Mouse (Mus musculus) heart, postnatal 14 days (tissue): ENCODE data around the gene Mfsd8. TPM values are rescaled to one million over a fixed set of nuclear protein-coding genes. Genes with fewer than 3 reads are reported as not detected.
"Not testable (repeated sequence)": the region's sequence is repeated elsewhere in the genome, so short reads cannot be mapped to it uniquely, and the experiment has no call there.

Experiments
- DNase-seq, 2 experiments: peaks; one replicate each; pipeline ENCODE4 v3.0.0; 2021 to 2022
- intact Hi-C: fragments of 180-260 bp; cut with DNase I; formaldehyde crosslinking; loops from one replicate; pipeline ENCODE4 v1.15.1; 2025
- long read RNA-seq, 2 experiments: library from polyadenylated mRNA; stranded (forward); transcript quantifications; one replicate each; pipeline ENCODE4 v2.0.0; 2021
- total RNA-seq, 2 experiments: library from RNA; stranded (reverse); gene quantifications; 2 replicates each; pipeline ENCODE4 v1.2.3; 2021

The Mfsd8 gene
- total RNA-seq = 10 to 100 TPM; 14.4 to 17.0 TPM
- long read RNA-seq, experiment 1, transcript Mfsd8-201 (12 exons, 3,151 nt) = major isoform, 27 of 35 reads
- long read RNA-seq, experiment 1, partial matches to known transcripts = 1 of 35 reads
- long read RNA-seq, experiment 1, other reads (novel, unspliced or antisense) = 7 of 35 reads
- long read RNA-seq, experiment 2, transcript Mfsd8-201 (12 exons, 3,151 nt) = major isoform, 24 of 31 reads
- long read RNA-seq, experiment 2, partial matches to known transcripts = 2 of 31 reads
- long read RNA-seq, experiment 2, other reads (novel, unspliced or antisense) = 5 of 31 reads

DNA sequence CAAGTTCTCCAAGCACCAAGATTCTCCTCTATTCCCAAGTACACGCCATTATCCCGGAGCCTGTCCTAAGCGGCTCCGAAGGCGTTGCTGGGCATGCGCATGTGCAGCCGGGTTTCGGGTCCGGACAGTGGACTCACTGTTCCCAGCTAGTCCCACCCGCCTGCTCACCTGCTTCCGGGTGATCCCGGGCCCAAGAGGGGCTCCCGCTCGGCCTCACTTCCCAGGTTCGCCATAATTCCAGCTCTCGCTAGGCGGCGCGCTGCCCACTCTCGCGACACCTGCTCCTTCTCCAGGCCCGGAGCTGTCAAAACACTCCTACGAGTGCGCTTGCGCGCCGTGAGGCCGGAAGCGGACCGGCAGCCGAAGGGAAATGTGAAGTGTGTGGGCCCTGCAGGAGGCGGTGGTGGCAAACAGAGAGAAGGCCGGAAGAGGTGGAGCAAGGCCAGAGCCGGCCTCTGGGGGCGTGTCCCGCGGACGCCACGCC, at the start of gene Mfsd8:
Gene Mfsd8 (minus strand): TSS at position 414 of the 484 bp plus-strand sequence.
- intact Hi-C loops = loop anchor here (5.0 kb wide), 1 partner anchor 46 kb away; no protein-coding TSS in a partner anchor
- peak; percentile 94 for DNase-seq

DNA sequence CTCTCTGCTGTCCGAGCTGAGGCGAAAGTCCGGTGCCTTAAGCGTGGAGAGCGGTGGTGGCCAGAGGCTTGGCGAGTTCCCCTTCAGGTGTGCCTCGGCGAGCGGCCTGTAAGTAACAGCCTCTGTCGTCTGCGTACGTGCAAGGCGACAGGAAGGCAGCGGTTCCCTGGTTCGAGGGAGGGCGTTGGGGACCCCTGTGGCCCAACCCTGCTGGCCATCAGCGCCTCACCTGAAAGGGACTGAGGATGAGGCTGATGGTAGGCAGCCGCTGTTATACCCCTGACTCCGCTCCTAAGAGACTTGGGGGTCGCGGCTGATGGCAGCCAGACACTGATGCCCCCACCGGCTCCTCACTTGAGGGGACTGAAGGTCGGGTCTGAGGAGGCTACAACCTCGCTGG, 47.6 kb upstream of the Mfsd8 start:
- intact Hi-C loops = loop anchor here (5.0 kb wide), 1 partner anchor 47 kb away; the partner anchor contains the start of genes Abhd18 and Mfsd8
- peak; percentile 23 to 30 for DNase-seq

DNA sequence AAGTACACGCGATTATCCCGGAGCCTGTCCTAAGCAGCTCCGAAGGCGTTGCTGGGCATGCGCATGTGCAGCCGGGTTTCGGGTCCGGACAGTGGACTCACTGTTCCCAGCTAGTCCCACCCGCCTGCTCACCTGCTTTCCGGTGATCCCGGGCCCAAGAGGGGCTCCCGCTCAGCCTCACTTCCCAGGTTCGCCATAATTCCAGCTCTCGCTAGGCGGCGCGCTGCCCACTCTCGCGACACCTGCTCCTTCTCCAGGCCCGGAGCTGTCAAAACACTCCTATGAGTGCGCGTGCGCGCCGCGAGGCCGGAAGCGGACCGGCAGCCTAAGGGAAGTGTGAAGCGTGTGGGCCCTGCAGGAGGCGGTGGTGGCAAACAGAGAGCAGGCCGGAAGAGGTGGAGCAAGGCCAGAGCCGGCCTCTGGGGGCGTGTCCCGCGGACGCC, 47.2 kb upstream of the Mfsd8 start:
- peak; percentile 97 for DNase-seq
- intact Hi-C loops = loop anchor here (5.0 kb wide), 1 partner anchor 47 kb away; the partner anchor contains the start of genes Abhd18 and Mfsd8

DNA sequence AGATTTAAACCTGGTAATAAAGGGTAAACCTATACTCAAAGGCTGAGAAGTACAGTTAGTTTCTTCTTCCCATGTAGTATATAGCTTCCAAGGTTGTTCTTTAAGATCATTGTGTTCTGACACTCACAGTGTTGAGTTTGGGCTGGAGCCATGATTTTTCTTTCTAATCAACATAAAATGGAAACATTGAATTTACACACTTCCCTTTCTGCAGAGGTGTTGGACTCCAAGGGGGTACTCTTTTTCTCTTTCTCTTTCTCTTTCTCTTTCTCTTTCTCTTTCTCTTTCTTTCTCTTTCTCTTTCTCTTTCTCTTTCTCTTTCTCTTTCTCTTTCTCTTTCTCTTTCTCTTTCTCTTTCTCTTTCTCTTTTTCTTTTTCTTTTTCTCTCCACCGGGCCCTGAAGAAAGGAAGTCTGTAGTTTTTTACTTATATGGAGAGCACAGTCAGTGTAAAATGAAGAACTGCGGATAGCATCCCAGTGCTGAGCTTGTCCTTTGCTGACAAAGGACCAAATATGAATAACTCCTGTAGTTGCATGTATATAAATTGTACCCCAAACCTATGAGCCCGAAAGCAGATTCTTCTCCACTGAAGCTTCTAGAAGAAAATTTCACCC, 6.5 kb upstream of the Mfsd8 start:
- intact Hi-C loops, DNase-seq: not testable (repeated sequence)

GRCm38 (mm10) chr3:40847936-40848335, 1.2 kb upstream of the Mfsd8 start:
- intact Hi-C loops = loop anchor here (5.0 kb wide), 1 partner anchor 44 kb away; no protein-coding TSS in a partner anchor
- not testable (repeated sequence) for DNase-seq

DNA sequence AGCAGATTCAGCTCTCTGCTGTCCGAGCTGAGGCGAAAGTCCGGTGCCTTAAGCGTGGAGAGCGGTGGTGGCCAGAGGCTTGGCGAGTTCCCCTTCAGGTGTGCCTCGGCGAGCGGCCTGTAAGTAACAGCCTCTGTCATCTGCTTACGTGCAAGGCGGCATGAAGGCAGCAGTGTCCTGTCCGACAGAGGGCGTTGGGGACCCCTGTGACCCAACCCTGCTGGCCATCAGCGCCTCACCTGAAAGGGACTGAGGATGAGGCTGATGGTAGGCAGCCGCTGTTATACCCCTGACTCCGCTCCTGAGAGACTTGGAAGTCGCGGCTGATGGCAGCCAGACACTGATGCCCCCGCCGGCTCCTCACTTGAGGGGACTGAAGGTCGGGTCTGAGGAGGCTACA, 332 bp upstream of the Mfsd8 start:
- intact Hi-C loops = loop anchor here (5.0 kb wide), 1 partner anchor 45 kb away; no protein-coding TSS in a partner anchor
- peak; percentile 49 to 53 for DNase-seq

DNA sequence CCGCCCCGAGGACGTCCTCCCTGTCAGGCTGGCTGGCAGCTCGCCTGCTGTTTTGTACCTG, 101 bp upstream of the Mfsd8 start, which contains the start of gene Abhd18:
Gene Abhd18 (plus strand): TSS at position 14 of the 61 bp plus-strand sequence.
- intact Hi-C loops = loop anchor here (5.0 kb wide), 1 partner anchor 46 kb away; no protein-coding TSS in a partner anchor
- not testable (repeated sequence) for DNase-seq

DNA sequence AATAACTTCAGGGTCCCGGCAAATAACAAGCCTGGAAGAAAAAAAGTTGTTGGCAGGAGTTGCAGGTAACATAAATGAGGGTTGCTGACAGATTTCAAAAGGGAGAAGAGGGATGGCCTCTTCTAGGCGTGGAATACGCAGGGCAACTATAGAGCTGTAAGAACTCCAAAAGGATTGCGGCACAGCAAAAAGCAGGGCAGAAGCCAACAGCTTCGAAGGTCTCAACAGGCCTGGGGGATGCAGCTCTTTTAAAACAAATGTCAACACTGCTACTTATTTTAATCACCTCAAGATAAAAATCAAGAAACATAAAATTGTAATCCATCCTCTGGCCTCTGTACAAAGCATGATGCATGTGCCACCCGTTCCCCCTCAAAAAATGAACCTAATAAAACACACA, 1.2 kb downstream of the Mfsd8 start:
- intact Hi-C loops = loop anchor here (5.0 kb wide), 1 partner anchor 47 kb away; no protein-coding TSS in a partner anchor
- DNase-seq = not testable (repeated sequence)

DNA sequence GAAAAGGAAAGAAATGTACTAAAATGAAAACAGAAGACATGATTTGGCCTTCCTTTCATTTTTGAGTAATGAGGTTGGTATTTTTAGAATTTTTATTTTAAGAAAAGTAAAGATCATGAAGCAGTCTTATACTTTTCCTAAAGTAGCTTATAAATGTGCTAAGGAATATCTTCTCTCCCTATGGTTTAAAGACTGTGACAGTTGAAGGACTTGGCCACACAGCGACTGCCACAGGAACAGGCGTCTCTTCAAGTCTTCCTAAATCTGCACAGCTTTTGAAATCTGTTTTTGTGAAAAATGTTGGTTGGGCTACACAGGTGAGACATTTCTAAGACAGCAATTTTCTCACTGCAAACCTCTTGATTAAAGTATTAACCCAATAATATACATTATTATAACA, 33.4 kb downstream of the Mfsd8 start:
- intact Hi-C loops = no loop called here
- no peak for DNase-seq

DNA sequence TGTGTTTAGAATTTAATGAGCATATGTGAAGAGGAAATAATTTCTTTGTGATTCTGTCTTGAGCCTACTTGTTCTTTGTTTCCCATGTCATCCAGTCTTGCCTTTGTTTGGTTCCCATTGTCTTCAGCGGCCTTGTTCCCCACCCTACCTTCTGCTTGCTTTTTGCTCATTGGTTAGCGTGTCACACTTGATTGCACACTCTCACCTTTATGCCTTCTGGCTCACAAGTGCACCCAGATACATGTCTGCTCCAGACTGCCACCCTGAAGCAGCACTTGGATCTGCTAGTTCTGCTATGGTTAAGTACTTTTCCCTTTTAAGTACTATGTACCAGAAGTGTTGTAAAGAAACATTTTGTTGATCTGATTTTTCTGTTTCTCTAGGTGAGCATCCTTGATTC, 36.8 kb downstream of the Mfsd8 start:
- intact Hi-C loops = no loop called here
- DNase-seq = no peak

- intact Hi-C loops = no loop called here
- no peak for DNase-seq
Observed at GRCm38 (mm10) chr3:40808686-40809085, 38.0 kb downstream of the Mfsd8 start.

GRCm38 (mm10) chr3:40806871-40807270, 39.8 kb downstream of the Mfsd8 start:
- intact Hi-C loops = no loop called here
- DNase-seq = no peak

- DNase-seq = peak in 1 of 2 experiments; percentile 33
- intact Hi-C loops = loop anchor here (2.0 to 5.0 kb wide), 2 partner anchors 56 to 273 kb away; partner anchors contain the start of gene Hspa4l
Observed at GRCm38 (mm10) chr3:40800373-40800823, 46.3 kb downstream of the Mfsd8 start.

GRCm38 (mm10) chr3:40799530-40800372, 46.9 kb downstream of the Mfsd8 start, which contains the start of gene Plk4:
Gene Plk4 (plus strand): TSS chr3:40800019.
- intact Hi-C loops = loop anchor here (2.0 to 5.0 kb wide), 2 partner anchors 55 to 272 kb away; partner anchors contain the start of gene Hspa4l
- DNase-seq = peak; percentile 97 to 98

DNA sequence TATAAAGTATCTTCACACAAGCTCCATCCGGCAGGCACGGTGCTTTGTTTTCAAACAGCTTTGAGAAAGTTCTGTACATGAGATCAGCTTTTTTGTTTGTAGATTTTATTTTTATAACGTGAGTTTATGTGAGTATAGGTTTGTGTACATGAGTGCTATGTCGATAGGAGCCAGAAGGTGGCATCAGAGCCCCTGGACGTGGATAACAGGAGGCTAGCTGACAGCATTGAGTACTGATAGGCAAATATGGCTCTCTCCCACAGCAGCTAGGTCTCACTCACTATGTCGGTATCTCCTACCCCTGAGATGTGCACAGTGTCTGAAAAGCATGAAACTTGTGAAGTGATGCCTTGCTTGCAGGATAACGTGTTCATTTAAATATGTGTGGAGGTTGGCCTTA, 48.2 kb downstream of the Mfsd8 start:
- intact Hi-C loops = no loop called here
- peak; percentile 23 to 40 for DNase-seq

DNA sequence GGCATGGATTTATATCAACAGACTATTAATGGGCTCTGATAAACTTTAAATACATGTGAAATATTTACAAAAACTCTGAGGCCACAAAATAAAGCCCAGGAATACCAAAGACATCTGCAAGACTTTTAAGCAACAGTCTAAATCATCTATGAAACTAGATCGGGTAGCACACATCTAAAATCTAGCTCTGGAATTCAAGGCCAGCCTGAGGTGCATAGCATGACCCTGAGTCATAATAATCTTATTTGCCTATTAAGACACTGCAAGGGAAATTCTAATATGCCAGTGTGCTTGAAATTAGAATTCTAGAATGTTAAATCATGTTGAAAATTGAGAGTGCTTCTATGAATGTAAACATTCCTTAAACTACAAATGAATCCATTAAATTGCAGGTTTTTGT, 48.6 kb downstream of the Mfsd8 start:
- intact Hi-C loops = no loop called here

GRCm38 (mm10) chr3:40793783-40794182, 52.9 kb downstream of the Mfsd8 start:
- DNase-seq = no peak
- intact Hi-C loops = no loop called here

More for the DNA sequence above, 48.6 kb downstream of the Mfsd8 start:
- DNase-seq = no peak
